Mouse (Mus musculus): ENCODE results near the gene Enthd1.

Gene Enthd1

DNA sequence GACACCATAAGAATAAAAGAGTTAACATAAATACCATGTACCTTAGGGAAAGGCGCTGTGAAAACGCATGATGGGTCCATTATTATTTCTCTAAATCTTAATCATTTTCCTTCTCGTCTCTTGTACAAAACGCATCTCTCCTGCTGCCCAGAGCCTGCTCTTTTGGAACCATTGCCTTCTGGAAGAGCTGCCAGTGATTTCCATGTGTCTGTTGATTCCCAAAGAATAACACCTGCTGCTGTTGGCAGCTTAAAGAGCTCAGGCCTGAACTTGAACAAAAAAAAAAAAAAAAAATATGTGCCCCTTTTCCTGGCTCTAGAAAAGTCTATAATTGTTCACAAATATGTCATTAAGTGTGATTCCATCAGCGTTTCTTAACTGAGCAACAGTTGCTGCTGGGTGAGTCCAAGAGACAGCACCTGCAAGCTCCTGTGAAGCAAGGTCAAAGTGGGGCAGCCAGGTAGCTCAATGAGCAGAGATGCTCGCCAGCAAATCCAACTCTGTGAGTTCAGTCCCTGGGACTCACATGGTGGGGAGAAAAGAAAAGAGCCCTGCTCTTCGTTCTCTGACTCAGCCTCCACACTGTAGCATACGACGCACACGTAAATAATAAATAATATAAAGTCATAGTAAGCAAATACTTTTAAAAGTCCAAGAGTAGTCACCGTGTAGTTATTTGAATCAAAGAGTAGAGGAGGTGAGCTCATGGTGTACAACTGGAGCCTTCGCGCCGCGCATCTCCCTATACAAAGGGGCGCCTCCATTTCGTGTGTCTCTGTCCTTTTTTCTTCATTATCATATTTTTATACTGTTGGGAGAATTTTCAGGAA is 9.5 kb upstream of the Enthd1 start:
- ATAC-seq (ENCODE audit: low TSS enrichment), result no peak

DNA sequence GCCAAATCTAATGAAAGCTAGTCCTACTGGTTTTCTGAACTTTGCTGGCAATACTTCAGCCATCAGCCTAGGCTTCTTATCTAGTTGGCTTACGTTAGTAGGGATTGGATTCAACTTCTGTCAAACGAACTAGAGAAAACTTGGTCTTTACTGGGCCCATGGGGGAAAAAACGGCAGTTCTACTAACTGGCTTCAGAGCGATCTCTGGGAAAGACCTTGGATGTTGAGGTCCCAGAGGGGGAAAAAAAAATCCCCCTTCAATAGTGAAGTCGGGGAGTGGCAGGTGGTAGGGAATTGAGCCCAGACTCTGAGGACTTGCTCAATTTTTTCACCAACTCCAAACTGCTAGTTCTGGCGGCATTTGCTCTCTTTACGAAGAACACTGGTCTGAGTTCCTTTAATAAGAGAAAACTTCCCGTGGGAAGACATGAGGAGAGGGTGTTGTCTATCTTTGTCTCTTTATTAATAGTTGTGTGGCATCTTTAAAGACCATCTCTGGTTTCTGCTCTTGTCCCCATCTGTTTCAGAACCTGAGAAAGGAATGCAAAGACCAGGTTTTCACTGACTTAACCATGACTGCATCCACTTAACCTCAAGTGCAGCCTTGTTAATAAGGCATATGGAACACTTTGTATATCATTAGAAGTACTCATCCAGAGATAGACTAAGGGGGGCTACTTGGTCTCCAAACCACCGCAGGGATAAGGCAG is 8.0 kb upstream of the Enthd1 start:
- no peak for ATAC-seq (ENCODE audit: low TSS enrichment)

DNA sequence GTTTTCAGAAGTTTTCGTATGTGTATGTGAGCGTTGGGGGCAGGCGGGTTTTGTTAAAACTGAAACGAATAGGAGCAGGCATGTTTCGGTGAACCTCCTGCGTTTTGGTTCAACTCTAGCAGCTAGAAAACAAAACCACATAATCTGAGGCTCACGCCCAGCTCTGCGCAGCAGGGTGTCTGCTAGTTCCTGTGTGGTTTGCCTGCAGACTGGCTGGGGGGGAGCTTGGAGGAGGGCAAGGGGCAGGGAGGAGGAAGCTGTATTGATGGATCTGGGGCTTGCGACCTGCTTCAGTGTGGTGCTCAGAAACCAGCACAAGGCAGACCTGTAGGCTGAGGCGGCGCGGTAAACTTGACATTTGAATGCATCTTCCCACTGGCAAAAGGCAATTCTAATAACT is 7.3 kb upstream of the Enthd1 start, which contains the start of gene Grap2:
TSS of gene Grap2 (plus strand) at position 304 of the 400 bp plus-strand sequence.
- no peak for ATAC-seq (ENCODE audit: low TSS enrichment)

DNA sequence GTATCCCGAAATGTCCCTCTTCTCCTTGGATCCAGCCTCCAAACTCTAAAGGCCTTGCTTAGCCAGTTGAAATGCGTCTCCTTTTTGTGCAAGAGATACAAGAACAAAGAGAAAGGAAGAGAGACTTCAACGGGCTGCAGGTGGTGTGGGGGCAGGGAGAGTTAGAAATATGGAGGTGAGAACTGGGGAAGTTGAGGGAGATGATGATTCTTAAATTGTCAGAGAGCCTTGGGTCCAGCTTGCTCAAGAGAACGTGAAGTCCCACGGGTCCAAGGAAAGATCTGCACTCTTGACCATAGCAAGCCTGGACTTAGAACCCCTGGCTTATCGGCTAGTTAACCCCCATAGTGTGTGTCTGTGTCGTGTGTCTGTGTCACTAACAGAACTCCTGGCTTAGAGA is 6.7 kb upstream of the Enthd1 start:
- no peak for ATAC-seq (ENCODE audit: low TSS enrichment)

DNA sequence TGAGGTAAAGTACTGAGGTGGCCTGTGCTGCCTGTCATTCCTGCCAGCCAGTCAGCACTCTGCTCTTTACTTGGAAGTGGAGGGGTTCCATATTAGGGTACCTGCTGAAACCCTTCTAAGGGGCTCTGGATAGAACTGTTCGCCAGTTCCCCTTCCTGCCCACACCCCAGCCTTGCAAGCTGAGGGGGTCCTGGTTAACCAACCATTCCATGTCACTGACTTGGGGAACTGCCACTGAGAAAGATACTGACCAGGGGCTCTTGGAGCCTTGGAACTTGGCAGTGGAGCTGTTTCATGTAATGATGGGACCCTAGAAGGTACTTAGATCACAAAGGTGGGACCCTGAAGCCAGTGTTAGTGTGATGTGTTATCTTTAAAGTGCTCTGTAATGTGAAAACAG is 5.3 kb upstream of the Enthd1 start:
- no peak for ATAC-seq (ENCODE audit: low TSS enrichment)

DNA sequence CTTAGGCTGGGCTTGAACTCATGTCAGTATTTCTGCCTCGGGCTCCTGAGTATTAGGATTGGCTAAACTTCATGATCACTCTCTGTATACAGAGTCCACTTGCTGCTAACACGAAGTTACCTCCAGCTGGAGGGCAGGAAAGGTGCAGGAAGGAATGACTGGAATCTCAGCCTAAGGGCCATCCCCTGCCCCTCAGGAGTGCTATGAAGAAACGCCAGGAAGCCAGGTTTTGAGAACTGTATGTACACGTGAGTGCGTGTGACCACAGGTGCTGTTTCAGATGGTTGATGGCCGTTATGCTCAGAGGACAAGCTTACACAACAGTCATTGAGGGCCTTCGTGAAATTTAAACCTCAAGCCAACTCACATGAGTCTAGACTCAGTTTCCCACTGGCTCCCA is 4.2 kb upstream of the Enthd1 start:
- no peak for ATAC-seq (ENCODE audit: low TSS enrichment)

DNA sequence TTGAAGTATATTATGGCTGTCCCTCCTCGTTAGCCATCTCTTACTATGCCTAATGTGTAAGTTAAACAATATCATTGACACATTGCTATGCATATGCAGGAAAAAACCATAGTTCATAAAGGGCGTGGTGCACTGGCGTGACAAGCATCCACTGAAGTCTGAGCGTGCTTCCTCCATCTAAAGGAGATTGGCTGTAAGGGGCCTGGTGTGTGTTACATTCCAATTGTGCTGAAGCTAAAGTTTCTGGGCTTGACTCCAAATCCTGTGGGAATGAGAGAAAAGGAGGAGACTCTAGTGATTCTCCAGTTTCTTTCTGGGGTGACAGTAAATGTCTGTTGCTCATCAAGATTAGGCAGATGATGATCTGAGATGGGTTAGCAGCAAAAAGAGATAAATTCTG is 2.8 kb upstream of the Enthd1 start:
- ATAC-seq (ENCODE audit: low TSS enrichment), result no peak

DNA sequence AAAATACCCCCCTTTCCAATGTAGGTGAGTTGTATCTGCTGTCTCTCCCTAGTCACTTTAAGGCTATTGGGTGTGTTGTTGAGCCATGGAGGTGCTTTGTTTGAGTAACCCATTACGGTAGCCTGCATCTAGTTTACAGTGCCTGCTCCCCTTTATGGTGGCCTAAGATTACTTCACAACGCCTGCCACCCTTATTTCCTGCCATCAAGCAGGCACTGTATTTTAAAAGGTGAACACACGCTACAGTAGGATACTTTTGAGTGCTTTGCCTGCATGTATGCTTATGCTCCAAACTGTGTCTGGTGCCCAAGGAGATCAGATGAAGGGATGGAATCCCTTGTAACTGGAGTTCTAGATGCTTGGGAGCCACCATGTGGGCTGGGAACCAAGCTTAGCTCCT is 2.2 kb upstream of the Enthd1 start:
- no peak for ATAC-seq (ENCODE audit: low TSS enrichment)

DNA sequence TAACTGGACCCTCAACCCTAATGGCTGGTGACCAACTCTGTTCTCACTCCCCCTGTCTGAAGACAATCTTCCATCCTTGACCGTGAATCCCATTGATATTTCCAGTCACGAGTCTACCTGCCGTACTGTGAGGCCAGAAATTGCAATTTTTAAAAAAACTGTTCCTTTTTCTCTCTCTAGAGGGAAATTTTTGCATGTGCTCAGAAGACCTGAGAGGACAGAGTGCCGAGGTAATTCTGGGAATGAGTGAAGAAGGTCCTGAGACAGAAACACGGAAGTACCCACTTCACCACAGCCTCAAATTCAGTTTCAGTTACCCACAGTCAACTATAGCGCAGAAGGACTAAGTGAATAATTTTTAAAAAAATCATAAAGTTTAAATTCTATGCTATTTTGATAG is 1.7 kb upstream of the Enthd1 start:
- no peak for ATAC-seq (ENCODE audit: low TSS enrichment)

DNA sequence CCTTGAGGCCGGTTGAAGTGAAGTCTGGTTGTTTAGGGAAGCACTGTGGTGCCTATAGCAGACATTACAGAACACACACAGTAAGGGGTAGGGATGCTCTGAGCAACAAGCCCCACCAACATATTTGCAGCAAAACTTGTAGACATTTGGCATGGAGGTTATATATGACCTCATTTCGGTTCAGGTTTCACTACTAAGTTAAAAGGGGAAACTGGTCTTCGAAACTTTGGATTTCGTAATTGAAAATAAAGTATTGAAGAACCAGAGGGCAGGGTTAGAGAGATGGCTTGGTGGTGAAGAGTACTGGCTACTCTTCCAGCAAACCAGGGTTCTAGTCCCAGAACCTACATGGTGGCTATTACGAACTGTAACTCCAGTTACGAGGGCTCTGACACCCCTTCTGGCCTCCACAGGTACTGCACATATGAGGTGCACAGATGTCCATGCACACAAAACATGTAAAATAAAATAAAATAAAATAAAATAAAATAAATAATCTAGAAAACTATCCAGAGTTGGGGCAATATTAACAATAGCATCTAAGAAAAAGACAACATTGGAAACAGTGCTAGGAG is 1.2 kb downstream of the Enthd1 start:
- ATAC-seq (ENCODE audit: low TSS enrichment), result no peak

DNA sequence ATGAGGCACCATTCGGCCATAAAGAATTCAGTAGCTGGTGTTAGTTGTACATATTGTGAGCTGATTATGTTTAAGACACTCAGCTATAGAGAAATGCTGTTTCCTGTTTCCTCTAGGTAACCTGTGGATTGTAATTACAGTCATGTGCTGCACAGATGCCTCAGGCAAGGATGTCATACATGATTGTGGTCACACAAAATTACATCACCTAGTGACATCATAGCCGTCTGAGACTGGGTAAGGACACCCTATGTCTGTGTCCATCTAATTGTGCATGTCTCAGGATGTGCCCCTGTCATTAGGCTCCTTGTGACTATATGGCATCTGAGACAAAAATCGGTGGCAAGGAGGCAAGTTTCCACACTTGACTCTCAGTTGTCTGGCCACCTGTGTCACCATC is 2.5 kb downstream of the Enthd1 start:
- ATAC-seq (ENCODE audit: low TSS enrichment), result no peak

DNA sequence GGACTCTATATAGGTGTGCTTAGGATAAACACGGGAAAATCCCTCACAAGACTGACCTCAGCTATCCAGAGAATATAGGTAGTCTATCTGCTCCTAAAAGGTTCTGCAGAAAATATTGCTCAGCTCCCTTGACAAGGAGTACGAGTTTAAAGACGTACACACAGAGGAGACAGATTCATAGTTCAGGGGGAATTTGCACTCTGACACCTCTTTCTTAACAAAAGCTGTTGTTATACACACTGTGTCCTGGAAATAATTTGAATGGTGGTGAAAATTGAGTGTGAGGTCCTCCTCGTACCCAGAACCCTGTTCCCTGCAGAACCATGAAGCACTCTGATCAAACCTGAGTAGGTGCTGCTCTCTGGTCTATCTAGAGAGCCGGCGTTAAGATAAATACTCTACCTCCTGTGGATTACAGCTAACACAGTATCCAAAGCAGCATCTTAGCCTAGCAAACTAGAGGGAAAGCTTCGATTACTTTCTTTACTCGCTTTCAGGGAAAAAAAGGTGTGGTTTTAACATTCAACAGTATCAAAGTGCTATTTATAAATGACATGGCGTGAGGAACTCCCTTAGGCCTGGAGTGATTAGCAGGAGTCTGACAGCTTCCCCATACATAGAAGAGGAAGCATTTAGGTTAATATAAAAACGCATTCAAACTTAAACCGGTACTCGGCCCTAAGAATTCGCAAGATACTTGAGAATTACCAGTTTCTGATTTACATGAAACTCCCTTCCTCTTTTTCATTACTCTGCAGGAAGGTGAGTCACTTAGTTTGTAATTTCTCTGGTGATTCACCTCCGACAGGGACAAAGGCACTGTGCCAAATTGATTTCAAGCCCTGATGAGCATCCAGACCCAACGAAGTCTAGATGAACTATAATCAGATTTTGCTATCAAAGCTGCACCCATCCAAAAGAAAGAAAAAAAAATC is 4.0 kb downstream of the Enthd1 start:
- no peak for ATAC-seq (ENCODE audit: low TSS enrichment)

DNA sequence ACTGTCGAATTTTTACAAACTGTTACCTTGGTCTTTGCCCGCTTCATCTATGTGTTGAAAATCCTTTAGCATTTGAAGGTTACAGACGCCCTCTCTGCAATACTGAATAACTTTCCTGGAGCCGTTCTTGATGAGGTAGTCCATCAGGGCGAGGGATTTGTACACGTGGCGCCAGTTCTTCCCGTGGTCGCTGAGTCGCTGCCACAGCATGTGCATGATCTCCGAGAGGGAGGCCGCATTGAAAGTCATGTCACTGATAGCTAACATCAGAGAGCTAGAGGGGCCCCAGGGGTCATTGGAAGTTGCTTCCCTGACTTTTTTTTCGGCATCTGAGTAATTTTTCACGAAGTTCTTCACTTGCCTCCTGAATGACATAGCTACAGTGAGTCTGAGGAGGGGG is 5.0 kb downstream of the Enthd1 start:
- no peak for ATAC-seq (ENCODE audit: low TSS enrichment)

DNA sequence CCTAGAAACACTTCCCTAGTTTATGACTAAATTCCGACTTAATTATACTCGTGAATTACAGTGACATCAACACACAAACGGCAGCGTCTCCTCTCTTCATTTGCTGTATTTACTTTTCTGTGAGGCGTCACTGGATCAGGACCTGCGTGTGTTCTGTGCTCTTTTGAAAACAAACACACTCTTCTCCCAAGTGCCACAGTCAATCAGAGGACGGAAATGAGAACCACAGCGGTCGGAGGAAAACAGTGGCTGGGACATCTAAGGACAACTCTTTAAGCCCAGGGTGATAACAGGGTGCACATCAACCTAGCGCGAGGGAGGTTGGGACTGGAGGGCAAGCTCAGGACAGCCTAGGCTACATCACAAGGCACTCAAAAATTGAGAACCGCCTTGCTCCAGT is 5.4 kb downstream of the Enthd1 start:
- ATAC-seq (ENCODE audit: low TSS enrichment), result no peak

DNA sequence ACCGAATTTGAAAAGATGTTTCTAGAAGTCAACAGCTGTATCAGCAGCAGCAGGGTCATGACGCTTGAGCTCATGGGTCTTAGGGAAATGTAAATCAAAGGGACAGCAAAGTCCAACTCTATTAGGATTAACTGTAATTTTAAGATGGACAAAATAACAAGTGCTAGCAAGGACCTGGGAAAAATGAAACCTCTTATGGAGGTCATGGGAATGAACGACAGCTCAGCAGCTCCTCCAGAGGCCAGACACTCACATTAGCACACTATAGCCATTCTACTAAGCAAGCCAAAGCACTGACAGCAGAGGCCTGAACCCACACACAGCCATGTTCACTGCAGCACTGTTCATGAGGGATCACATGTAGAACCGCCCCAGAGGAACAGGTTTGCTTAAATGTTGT is 7.2 kb downstream of the Enthd1 start:
- ATAC-seq (ENCODE audit: low TSS enrichment), result no peak

DNA sequence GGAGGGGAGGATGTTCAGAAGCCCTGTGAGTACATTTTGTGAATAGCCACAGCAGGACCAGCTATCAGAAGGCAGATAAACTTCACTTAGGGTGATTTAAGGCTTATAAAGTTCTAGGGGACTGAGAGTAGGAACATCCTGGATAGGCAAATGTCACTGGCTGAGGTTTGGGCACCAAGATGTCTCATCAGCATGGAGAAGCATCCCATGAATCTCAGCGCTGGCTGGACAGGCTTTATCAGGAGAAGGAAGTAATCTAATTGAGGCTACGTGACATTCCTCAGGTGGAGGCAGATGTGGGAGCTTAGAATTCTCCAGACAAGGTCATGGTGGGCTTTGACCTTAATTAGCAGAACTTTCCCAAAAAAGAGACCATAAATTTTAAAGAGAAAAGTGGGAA is 8.9 kb downstream of the Enthd1 start:
- no peak for ATAC-seq (ENCODE audit: low TSS enrichment)

DNA sequence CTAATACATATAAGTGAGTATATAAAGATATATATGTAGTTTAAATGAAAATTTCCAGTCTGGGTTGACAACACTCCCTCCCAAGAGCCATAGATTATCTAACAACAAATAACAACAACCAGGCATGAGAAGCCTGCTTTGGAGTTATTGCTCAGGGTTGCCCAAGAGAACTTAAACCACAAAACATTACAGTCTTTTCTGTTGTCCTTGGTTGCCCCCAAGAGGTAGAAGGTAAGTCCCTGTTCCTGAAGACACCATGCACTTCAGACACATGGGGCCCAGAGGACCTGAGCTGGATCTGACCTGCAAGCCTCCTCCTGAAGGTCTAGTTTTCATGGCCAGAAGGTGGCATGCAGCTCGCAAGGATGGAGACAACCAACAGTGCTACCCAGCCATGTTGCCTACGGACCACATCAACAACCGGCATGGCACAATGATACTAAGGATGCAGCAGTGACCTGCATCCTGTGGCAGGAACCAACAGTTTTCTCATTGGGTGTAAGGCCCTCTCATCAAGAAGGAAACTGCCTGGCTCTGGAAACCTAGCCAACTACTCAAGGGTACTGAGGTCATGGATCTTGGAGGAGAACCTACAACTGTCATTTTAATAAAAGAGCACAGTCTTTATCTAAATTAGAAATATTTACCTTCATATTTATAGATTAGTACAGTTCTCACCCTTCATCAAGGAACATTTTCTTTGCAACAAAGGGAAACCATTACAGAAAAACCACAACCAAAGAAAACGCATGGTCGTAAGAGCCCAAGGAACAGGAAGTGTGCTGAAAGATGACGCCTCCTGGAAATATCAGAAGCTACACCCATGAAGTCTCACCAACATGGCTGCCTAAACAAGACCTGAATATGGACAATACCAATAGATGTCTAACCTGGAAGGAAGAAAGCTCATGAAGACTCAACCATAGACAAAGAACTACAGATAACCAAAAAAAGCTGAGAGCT is 9.8 kb downstream of the Enthd1 start:
- ATAC-seq (ENCODE audit: low TSS enrichment), result no peak

DNA sequence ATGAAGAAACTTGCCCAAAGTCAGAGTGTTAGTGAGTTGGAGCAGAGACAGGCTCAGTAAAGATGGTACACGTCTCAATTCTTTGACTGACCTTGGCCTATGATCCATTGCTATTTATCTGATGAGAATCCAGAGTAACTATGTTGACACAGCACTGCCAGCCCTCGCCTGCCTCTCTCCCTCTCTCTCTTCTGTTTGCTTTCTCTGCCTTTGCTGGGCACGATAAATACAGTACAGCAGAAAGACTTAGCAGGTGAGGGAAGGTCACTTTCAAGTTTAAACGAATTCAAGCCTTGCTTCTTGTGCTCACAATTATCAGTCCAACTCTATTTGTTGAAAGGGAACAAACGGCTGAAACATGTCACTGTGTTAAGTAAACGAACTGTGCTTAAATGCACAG is 19.5 kb downstream of the Enthd1 start:
- ATAC-seq (ENCODE audit: low TSS enrichment), result no peak

DNA sequence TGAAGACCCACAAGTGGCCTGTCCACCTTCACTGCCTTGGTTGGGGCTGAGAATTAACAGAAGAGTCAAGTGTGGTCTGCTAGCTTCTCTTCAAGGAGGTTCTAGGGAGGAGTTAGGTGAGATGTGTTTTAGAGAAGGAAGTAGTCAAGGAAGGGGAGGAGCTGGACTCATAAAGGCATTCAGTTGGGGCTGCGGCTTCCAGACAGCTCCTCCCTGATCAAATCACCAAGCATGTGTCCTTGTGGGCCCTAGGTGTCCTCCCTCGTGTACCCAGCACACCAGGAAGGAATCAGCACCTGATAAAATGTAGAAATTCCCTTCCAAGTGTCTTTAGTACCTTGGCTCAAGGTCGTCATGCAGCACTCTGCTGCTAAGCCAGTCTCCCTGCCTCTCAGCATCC is 20.8 kb downstream of the Enthd1 start:
- no peak for ATAC-seq (ENCODE audit: low TSS enrichment)

DNA sequence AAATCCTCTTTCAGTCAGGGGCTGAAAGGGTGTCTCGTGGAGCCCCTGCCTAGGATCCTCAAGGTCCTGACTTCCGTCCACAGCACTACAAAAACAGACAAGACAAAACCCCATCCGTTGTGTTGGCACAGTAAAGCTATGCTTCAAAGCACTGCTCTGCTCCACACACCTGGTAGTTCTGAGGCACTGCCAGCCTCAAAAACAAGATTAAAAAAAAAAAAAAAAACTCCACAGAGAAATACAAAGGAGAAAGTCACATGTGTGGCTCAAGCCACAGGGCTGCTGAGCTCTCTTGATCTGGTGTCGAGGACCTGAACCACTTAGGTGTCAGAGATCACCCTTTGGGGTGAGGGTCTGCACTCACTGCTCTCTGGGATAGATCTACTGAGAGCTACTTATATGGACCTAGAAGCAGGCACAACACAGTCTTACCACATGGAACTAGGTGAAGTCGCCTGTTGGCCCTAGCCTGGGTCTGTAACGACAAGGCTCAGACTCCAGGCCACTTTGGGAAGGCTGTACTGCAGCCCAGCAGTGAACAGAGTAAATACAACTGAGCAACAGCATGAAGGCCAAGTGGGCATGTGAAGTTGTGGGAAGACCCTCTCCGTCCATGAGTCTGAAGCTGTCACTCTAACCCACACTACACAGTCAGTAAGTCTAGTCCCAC is 26.1 kb downstream of the Enthd1 start:
- no peak for ATAC-seq (ENCODE audit: low TSS enrichment)

All from frontal cortex, adult (tissue).